7 mouse cellular contexts compared by ENCODE assay signal in the genomic region with DNA sequence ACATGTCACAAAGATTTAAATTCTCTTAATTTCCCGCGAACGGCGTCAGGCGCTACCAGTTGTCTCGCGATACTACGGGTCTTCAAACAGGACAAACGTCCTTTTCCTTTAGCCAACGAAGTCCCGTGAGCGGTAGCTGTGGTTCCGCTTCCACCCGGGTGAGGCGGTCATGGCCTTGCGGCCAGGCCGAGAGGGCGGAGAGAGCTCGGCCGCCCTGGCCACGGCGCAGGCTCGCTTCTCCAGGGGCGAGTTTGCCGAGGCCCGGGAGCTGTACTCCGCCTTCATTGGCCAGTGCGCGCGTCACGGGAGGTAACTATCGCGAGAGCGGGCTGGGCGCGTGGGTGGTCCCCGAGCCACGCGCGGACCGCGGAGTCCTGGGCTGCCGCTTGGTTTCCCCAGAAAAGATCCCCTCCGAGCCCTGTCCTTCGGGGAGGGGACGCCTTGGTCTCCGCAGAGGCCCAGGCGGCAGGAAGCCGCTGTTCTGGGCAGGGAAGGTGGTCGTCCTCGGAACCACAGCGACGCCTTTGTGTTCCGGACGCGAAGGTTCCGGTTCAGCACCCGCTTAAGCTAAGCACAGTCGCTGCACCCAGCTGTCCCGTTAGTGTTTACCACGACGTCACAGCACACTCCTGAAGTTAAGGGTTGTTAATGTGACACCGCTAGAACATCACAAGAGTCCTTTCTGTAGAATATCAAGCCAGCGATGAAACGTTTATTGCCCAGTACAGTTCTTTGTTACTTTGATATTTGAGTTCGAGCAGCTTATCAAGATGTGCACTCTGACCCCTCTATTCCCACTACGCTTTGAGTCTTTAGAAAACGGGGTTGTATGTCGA. TPM values are rescaled to one million over a fixed set of nuclear protein-coding genes. Genes with fewer than 3 reads are reported as not detected.
A peak's percentile ranks its signal among the peaks of the same experiment; 100 is the strongest.
DNase-seq lines count a peak whose midpoint lies in the region; ATAC-seq and TF ChIP-seq lines count a peak whose summit lies in the region.

A gene (plus strand): TSS at position 110 of the 836 bp plus-strand sequence.

- peak within 1 kb of the TSS; percentile 68 for H3K9ac ChIP-seq in intestine, postnatal 0 days (ENCODE audit: low read depth, low read length)
- H3K9ac ChIP-seq in midbrain, embryonic 12.5 days (replicated peaks), result peak within 1 kb of the TSS; percentile 81

- intact Hi-C loops in left cerebral cortex, postnatal 4 days (cut with DNase I), result no loop called here

- peak; percentile 52 for TF ChIP-seq POLR2A in small intestine, adult 2 months (IDR thresholded peaks at IDR 0.05; ENCODE audit: low read depth, low read length)

- DNase-seq in adrenal gland, postnatal 10 days, result peak; percentile 97
- peak; percentile 93 for DNase-seq in embryonic facial prominence, embryonic 10.5 days (ENCODE audit: low spot score)
- DNase-seq in gonadal fat pad, adult 2 months (ENCODE audit: low read depth), result peak; percentile 68
- peak; percentile 95 for DNase-seq in left cerebral cortex, postnatal 4 days

- H3K4me1 ChIP-seq in embryonic facial prominence, embryonic 10.5 days, result peaks cover 7% of the 10 kb centered on the region
- H3K4me1 ChIP-seq in intestine, postnatal 0 days (replicated peaks; ENCODE audit: control insufficient read depth, insufficient read depth, low read length), result no peaks in the 10 kb centered on the region
- peaks cover 7% of the 10 kb centered on the region for H3K4me1 ChIP-seq in midbrain, embryonic 12.5 days
- no peaks in the 10 kb centered on the region for H3K4me1 ChIP-seq in small intestine, adult 2 months (ENCODE audit: control insufficient read depth, insufficient read depth, insufficient read length, low read length)

- peak within 1 kb of the TSS; percentile 67 for H3K4me2 ChIP-seq in intestine, postnatal 0 days (replicated peaks; ENCODE audit: low read depth)
- H3K4me2 ChIP-seq in midbrain, embryonic 12.5 days (replicated peaks), result peak within 1 kb of the TSS; percentile 69

- H3K27me3 ChIP-seq in embryonic facial prominence, embryonic 10.5 days (replicated peaks; ENCODE audit: low read depth, poor library complexity, severe bottlenecking), result no peaks in the 10 kb centered on the region
- H3K27me3 ChIP-seq in intestine, postnatal 0 days (replicated peaks; ENCODE audit: control insufficient read depth, insufficient read depth, low read length), result no peaks in the 10 kb centered on the region
- H3K27me3 ChIP-seq in midbrain, embryonic 12.5 days, result no peaks in the 10 kb centered on the region
- H3K27me3 ChIP-seq in small intestine, adult 2 months (ENCODE audit: control insufficient read depth, insufficient read depth, low read length), result no peaks in the 10 kb centered on the region

- under 1% methylated on average over 69 of the region's 69 CpGs for WGBS in embryonic facial prominence, embryonic 10.5 days
- WGBS in intestine, postnatal 0 days, result under 1% methylated on average over 69 of the region's 69 CpGs
- under 1% methylated on average over 65 of the region's 69 CpGs for WGBS in midbrain, embryonic 12.5 days
- under 1% methylated on average over 69 of the region's 69 CpGs for whole genome bisulfite sequencing in small intestine, adult 2 months

- TF ChIP-seq CTCF in intestine, postnatal 0 days (IDR thresholded peaks at IDR 0.05; ENCODE audit: low read depth), result peak; percentile 40
- TF ChIP-seq CTCF in small intestine, adult 2 months (IDR thresholded peaks at IDR 0.05; ENCODE audit: extremely low read depth, insufficient read length, insufficient replicate concordance, low read depth, low read length), result 0 out of 2 replicates have a peak, but pooled peaks have one; percentile 5

- peak within 1 kb of the TSS; percentile 67 for H3K4me3 ChIP-seq in embryonic facial prominence, embryonic 10.5 days
- peak within 1 kb of the TSS; percentile 51 for H3K4me3 ChIP-seq in intestine, postnatal 0 days (ENCODE audit: low read depth, low read length)
- peak within 1 kb of the TSS; percentile 71 for H3K4me3 ChIP-seq in midbrain, embryonic 12.5 days
- H3K4me3 ChIP-seq in small intestine, adult 2 months (ENCODE audit: low read depth, low read length), result peak within 1 kb of the TSS; percentile 67

- peaks cover 7% of the 10 kb centered on the region; the same call in 1 of the 2 replicates for H3K36me3 ChIP-seq in embryonic facial prominence, embryonic 10.5 days (replicated peaks)
- H3K36me3 ChIP-seq in intestine, postnatal 0 days (ENCODE audit: control insufficient read depth, insufficient read depth), result no peaks in the 10 kb centered on the region
- peaks cover 12% of the 10 kb centered on the region for H3K36me3 ChIP-seq in midbrain, embryonic 12.5 days
- no peaks in the 10 kb centered on the region for H3K36me3 ChIP-seq in small intestine, adult 2 months (ENCODE audit: control insufficient read depth, insufficient read depth, low read length)

- peak within 1 kb of the TSS; percentile 96 for H3K27ac ChIP-seq in embryonic facial prominence, embryonic 10.5 days (replicated peaks)
- H3K27ac ChIP-seq in intestine, postnatal 0 days (ENCODE audit: low read depth, low read length), result peak within 1 kb of the TSS; percentile 96
- peak within 1 kb of the TSS; percentile 99 for H3K27ac ChIP-seq in midbrain, embryonic 12.5 days (replicated peaks)
- peak within 1 kb of the TSS; percentile 86 for H3K27ac ChIP-seq in small intestine, adult 2 months (ENCODE audit: insufficient read depth, low read depth, low read length)

- no peaks in the 10 kb centered on the region for H3K9me3 ChIP-seq in embryonic facial prominence, embryonic 10.5 days
- no peaks in the 10 kb centered on the region for H3K9me3 ChIP-seq in intestine, postnatal 0 days (ENCODE audit: control insufficient read depth)
- H3K9me3 ChIP-seq in midbrain, embryonic 12.5 days, result no peaks in the 10 kb centered on the region

- peak; percentile 94 for ATAC-seq in intestine, postnatal 0 days
- peak; percentile 96 for ATAC-seq in midbrain, embryonic 12.5 days (ENCODE audit: low FRiP score, low read depth)

RNA-seq across cellular contexts. Expression of the gene that starts here (rescaled TPM):
- total RNA-seq in adrenal gland, postnatal 10 days (2021), result 10 to 100 TPM; 15.6 to 15.7 TPM
- polyA plus RNA-seq in embryonic facial prominence, embryonic 10.5 days (2016; fragmentation: Nextera tagmentation; extraction: Ambion mirVana), result 17.6 and 19.3 TPM in 2 replicates
- polyA plus RNA-seq in gonadal fat pad, adult 2 months (2012; rRNA removed), result 8.9 and 10.3 TPM in 2 replicates
- 35.3 and 38.5 TPM in 2 replicates for polyA plus RNA-seq in intestine, postnatal 0 days (2015; fragmentation: Nextera tagmentation; extraction: Ambion mirVana)
- total RNA-seq in left cerebral cortex, postnatal 4 days (2021), result 1 to 10 TPM; 3.2 to 3.6 TPM
- polyA plus RNA-seq in midbrain, embryonic 12.5 days (2016; fragmentation: Nextera tagmentation; extraction: Ambion mirVana), result 18.8 and 23.1 TPM in 2 replicates
- 7.3 and 10.0 TPM in 2 replicates for polyA plus RNA-seq in small intestine, adult 2 months (2012; rRNA removed)

Comparison
In these comparisons a context has a peak if more than half of its experiments do, and no peak if none do; other contexts are left out.
1. Peak in every context shown above with its lines: DNase-seq, ATAC-seq, H3K4me3 ChIP-seq and H3K27ac ChIP-seq.